Mouse (Mus musculus): ENCODE results near the gene Psmd4. TPM values are rescaled to one million over a fixed set of nuclear protein-coding genes. Genes with fewer than 3 reads are reported as not detected.
"Not testable (repeated sequence)": the region's sequence is repeated elsewhere in the genome, so short reads cannot be mapped to it uniquely, and the experiment has no call there.

Psmd4 gene
- total RNA-seq, 2 experiments from 2014 or later: 156 to 164 TPM

- no peak for DNase-seq (ENCODE audit: extremely low spot score in 1 of 2, low spot score in 2 of 2)
Observed at GRCm38 (mm10) chr3:95052959-95053358, 10.5 kb upstream of the Psmd4 start.

GRCm38 (mm10) chr3:95047914-95048313, 5.5 kb upstream of the Psmd4 start:
- no peak for DNase-seq (ENCODE audit: extremely low spot score in 1 of 2, low spot score in 2 of 2)
- intact Hi-C loops (cut with DNase I): no loop called here
- H3K4me3 ChIP-seq: no peak overlapping the region
- no peak overlapping the region for H3K27ac ChIP-seq
- no peak for TF ChIP-seq CTCF (IDR thresholded peaks at IDR 0.05)

More at GRCm38 (mm10) chr3:95052959-95053358, 10.5 kb upstream of the Psmd4 start:
- no peak overlapping the region for H3K27ac ChIP-seq
- TF ChIP-seq CTCF (IDR thresholded peaks at IDR 0.05): peak; percentile 85
- intact Hi-C loops (cut with DNase I): loop anchor here (1.0 kb wide), 1 partner anchor 55 kb away; no protein-coding TSS in a partner anchor
- H3K4me3 ChIP-seq: no peak overlapping the region

- no peak for DNase-seq (ENCODE audit: extremely low spot score in 1 of 2, low spot score in 2 of 2)
- no peak for TF ChIP-seq CTCF (IDR thresholded peaks at IDR 0.05)
- H3K4me3 ChIP-seq: no peak overlapping the region
- intact Hi-C loops (cut with DNase I): no loop called here
- H3K27ac ChIP-seq: no peak overlapping the region
Observed at GRCm38 (mm10) chr3:95046462-95047057, 4.1 kb upstream of the Psmd4 start.

- intact Hi-C loops (cut with DNase I): no loop called here
- TF ChIP-seq CTCF (IDR thresholded peaks at IDR 0.05): no peak
- H3K27ac ChIP-seq: no peak overlapping the region
- DNase-seq (ENCODE audit: extremely low spot score in 1 of 2, low spot score in 2 of 2): no peak
- H3K4me3 ChIP-seq: no peak overlapping the region
Observed at GRCm38 (mm10) chr3:95043251-95043650, 837 bp upstream of the Psmd4 start.

- no peak for DNase-seq (ENCODE audit: extremely low spot score in 1 of 2, low spot score in 2 of 2)
- no peak for TF ChIP-seq CTCF (IDR thresholded peaks at IDR 0.05)
- Histone ChIP-seq H3K4me3 (peak overlapping the region; percentile 87), H3K27ac (peak overlapping the region; percentile 84)
- intact Hi-C loops (cut with DNase I): no loop called here
Observed at GRCm38 (mm10) chr3:95042838-95043229, 420 bp upstream of the Psmd4 start.

GRCm38 (mm10) chr3:95041625-95042024, 789 bp downstream of the Psmd4 start:
- no peak overlapping the region; the same call in 1 of the 2 replicates for H3K27ac ChIP-seq
- TF ChIP-seq CTCF (IDR thresholded peaks at IDR 0.05): no peak
- H3K4me3 ChIP-seq: peak overlapping the region; percentile 87
- intact Hi-C loops (cut with DNase I): no loop called here
- DNase-seq (ENCODE audit: extremely low spot score in 1 of 2, low spot score in 2 of 2): no peak

- TF ChIP-seq CTCF (IDR thresholded peaks at IDR 0.05): peak; percentile 12; the same call in 1 of the 2 replicates
- DNase-seq (ENCODE audit: extremely low spot score in 1 of 2, low spot score in 2 of 2): no peak
- Histone ChIP-seq H3K27ac (no peak overlapping the region), H3K4me3 (no peak overlapping the region)
- intact Hi-C loops (cut with DNase I): no loop called here
Observed at GRCm38 (mm10) chr3:95029953-95030352, 12.5 kb downstream of the Psmd4 start.

- DNase-seq (ENCODE audit: extremely low spot score in 1 of 2, low spot score in 2 of 2); H3K27ac ChIP-seq; intact Hi-C loops (cut with DNase I); H3K4me3 ChIP-seq: not testable (repeated sequence)
- TF ChIP-seq CTCF (IDR thresholded peaks at IDR 0.05): peak; percentile 28
Observed at GRCm38 (mm10) chr3:95029291-95029827, 13.1 kb downstream of the Psmd4 start.

- no peak for DNase-seq (ENCODE audit: extremely low spot score in 1 of 2, low spot score in 2 of 2)
- no peak overlapping the region for H3K4me3 ChIP-seq
- intact Hi-C loops (cut with DNase I): no loop called here
- no peak for TF ChIP-seq CTCF (IDR thresholded peaks at IDR 0.05)
- H3K27ac ChIP-seq: no peak overlapping the region
Observed at GRCm38 (mm10) chr3:95028603-95029002, 13.8 kb downstream of the Psmd4 start.

GRCm38 (mm10) chr3:95027701-95028100, 14.7 kb downstream of the Psmd4 start:
- no peak overlapping the region for H3K27ac ChIP-seq
- peak in 1 of 2 experiments; percentile 64 for DNase-seq (ENCODE audit: extremely low spot score in 1 of 2, low spot score in 2 of 2)
- intact Hi-C loops (cut with DNase I): no loop called here
- no peak overlapping the region for H3K4me3 ChIP-seq
- TF ChIP-seq CTCF (IDR thresholded peaks at IDR 0.05): no peak

GRCm38 (mm10) chr3:95027057-95027645, 15.3 kb downstream of the Psmd4 start:
- no peak overlapping the region for H3K4me3 ChIP-seq
- intact Hi-C loops (cut with DNase I): no loop called here
- no peak overlapping the region for H3K27ac ChIP-seq
- no peak for TF ChIP-seq CTCF (IDR thresholded peaks at IDR 0.05)
- no peak for DNase-seq (ENCODE audit: extremely low spot score in 1 of 2, low spot score in 2 of 2)

GRCm38 (mm10) chr3:95025202-95025601, 17.2 kb downstream of the Psmd4 start:
- intact Hi-C loops (cut with DNase I): no loop called here
- no peak overlapping the region for H3K27ac ChIP-seq
- no peak for DNase-seq (ENCODE audit: extremely low spot score in 1 of 2, low spot score in 2 of 2)
- TF ChIP-seq CTCF (IDR thresholded peaks at IDR 0.05): no peak
- H3K4me3 ChIP-seq: no peak overlapping the region
